Mouse (Mus musculus) stomach, postnatal 0 days (tissue): ENCODE results near the gene Lipt1.

Experiments
- CTCF ChIP-seq: IDR thresholded peaks from 2 replicates; pipeline ENCODE4 v1.5.1; 2016; ENCODE audit warnings: antibody characterized with exemption, low read depth, mild to moderate bottlenecking, moderate library complexity
- EP300 ChIP-seq: optimal IDR thresholded peaks from 2 replicates; pipeline ENCODE3; 2016; ENCODE audit warnings: antibody characterized with exemption

- no peak for TF ChIP-seq CTCF
- no peak for TF ChIP-seq EP300
Measured at GRCm38 (mm10) chr1:37916393-37916792, 44.9 kb downstream of the Lipt1 start, which contains the start of gene Lyg2.
